Mouse (Mus musculus) heart, adult 8-10 months (tissue): Measurements from ENCODE around the gene Pik3c2a. TPM values are rescaled to one million over a fixed set of nuclear protein-coding genes. Genes with fewer than 3 reads are reported as not detected.
A peak's percentile ranks its signal among the peaks of the same experiment; 100 is the strongest.

Source experiments
- DNase-seq: peaks from one replicate; pipeline ENCODE4 v3.0.0; 2022; ENCODE audit warnings: low spot score
- total RNA-seq, 4 experiments: library from RNA; stranded (reverse); gene quantifications; 2 replicates each; pipeline ENCODE4 v1.2.4; 2022

Pik3c2a gene
- total RNA-seq = 10 to 100 TPM; 12.9 to 15.6 (median 14.1) TPM

DNA sequence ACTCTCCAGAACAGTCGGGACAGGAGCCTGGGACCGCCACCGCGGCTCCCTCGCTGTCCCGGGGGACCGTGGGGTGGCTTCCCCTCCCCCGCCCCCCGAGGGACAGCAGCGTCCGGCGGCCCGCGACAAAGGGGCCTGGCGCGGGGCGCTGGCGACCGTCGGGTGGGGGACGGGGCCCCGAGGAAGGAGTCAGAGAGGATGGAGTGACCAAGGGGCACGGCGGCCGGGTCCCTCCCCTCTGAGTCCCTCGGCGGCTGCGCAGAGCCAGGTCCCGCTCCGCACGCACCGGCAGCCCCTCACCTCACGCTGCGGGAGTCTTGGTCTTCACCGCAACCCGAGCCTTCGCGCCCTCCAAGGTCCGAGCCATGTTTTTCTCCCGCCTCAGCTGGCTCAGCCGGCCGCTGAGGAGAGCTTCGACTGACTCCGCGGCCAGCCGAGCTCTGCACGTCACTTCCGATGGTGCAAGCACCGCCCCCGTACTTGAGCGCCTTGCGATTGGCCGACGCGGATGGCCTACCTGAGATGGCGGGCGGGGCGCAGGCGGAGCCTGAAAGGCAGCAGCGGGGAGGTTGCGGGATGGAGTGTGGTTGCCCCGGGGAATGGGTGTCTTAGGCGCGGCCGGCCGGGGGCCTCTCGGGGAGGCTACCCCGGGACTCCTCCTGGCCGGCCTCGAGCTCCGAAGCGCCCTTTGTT, at the start of gene Pik3c2a:
Gene Pik3c2a (minus strand): TSS at position 446 of the 693 bp plus-strand sequence.
- DNase-seq = peak; percentile 96

DNA sequence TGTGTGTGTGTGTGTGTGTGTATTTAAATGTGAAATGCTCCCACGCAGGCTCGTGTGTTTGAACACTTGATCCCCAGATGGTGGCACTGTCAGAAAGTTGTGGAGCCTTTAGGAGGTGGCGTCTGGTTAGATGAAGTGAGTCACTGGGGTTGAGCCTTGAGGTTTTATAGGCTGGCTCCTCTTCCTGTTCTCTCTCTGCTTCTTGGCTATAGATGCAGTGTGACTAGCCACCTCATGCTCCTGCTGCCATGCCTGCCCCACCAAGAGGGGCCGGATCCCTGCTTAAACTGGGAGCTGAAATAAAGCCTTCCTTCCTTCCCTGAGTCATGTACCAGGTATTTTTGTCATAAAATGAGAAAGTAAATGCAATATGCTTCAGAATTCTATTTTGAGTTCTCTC, 47.9 kb upstream of the Pik3c2a start:
- no peak for DNase-seq

DNA sequence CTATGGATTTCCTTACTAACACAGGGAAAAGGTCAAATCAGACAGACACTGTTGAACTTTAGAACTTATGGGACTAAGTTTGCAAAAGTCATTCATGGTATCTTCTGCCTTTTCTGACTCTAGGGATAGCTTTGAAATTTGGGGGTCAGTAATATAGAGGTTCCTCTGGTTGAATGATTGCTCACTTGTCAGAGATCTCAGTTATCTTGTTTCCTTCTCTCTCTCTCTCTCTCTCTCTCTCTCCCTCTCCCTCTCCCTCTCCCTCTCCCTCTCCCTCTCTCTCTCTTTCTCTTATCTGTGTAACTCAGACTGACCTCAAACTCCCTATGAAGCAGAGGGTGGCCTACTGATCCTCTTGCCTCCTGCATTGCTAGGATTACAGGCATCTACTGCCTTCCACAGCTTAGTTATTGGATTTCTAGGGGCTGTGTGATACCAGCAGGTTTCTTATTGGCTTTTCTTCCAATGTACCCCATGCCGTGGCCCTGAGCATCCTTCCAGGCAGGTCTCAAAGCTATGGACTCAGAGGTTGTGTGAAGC, 41.9 kb upstream of the Pik3c2a start:
- DNase-seq = no peak

DNA sequence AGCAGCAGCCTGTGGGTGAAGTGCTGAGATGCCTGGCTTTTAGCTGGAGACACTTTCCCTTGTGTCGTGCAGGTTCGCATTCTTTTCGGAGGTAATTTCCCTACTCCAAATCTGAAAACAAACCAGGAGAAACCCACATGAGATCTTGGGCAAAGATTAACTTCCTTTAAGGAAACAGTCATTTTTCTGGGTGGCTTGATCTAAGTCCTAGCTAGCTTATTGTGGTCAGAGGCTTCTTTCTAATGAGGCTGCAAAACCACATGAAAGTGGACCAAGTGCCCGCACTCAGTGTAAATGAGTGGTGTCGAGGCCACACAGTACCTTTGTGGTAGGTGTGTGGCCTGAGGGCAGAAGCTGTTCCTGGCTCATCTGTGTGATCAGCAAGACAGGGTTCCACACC, 41.0 kb upstream of the Pik3c2a start:
- DNase-seq = no peak

DNA sequence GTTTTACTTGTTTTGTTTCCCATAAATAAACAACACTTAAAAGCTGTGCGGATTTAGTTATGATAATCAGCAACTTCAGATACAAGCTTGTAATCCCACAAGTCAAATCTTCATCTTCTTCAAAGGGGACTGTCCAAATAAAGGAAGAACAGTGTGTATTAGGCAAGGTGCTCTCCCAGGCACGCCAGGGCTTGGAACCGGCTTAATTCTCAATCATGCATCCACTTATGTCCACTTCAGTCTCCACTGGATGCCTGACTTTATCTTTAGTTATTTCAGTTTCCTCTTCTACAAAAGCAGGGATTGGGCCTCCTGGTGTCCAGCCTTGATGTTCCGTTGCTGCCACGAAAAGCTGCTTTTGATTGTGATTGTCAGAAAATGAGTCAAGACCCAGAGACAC, 40.5 kb upstream of the Pik3c2a start:
- DNase-seq = no peak

DNA sequence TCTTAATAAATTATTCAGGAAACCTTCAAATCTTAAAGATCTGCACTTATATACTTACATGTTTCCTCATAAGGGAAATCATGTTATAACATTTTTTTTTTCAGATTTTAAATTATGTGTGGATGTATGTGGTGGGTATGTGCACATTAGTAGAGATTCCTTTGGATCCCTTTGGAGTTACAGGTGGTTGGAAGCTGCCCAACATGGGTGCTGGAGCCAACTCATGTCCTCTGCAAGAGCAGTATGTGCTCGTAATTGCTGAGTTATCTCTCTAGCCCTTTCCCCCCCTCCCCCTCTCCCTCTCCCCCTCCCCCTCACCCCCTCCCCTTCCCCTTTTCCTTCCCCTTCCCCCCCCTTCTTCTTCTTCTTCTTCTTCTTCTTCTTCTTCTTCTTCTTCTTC, 39.9 kb upstream of the Pik3c2a start:
- no peak for DNase-seq

DNA sequence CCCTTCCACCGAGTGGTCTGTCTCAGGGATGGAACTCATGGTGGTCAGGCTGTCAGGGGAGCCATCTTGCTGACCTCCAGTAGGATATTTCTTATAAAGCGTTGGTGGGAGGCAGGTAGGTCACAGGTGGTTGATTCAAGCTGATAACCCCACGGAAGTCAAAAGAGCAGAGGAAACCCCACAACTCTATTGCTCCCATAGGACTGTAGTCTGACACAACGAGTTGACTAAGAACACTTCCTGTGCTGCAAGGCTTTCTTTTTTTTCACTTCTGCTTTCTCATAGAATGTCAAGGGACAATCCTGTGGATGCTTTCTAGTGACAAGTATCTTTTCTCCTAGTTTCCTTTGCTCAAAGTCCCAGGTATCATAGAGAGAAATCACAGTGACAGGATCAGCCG, 33.0 kb upstream of the Pik3c2a start:
- DNase-seq = no peak

DNA sequence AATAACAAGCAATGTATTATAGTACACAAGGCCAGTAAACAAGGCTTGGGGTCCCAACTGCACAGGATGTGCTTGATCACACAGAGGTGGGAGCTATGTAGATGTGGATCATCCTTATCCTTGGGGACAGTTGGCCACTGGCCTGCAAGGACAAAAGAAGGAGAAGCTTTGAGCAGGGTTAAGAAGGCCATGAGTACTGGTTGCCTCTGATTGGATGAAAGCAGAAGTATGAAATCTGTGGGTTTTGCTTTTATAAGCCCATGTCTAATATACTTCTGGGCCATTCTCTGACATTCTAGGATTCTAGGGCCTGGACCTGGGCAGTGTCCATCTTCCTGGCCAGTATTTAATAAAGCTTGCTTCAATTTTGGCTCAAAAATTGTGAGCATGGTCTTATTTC, 32.6 kb upstream of the Pik3c2a start:
- DNase-seq = no peak

DNA sequence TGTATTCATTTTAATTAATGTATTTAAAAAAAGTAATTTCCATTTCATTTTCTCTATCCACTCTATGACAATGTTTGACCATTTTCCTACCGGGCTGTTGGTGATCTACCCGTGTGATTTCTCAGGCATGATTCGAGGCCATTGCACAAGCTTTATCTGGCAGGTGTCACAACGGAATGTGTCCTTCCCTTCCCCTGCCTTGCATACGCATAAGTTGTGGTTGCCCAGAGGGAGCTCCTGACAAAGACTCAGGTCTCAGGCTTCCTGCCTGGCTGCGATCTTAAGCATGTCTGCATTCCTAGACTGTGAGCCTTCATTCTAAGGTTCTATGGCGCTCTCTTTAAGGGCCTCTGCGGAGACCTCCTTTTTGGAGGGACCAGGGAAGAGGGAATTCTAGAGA, 18.9 kb upstream of the Pik3c2a start:
- DNase-seq = no peak

DNA sequence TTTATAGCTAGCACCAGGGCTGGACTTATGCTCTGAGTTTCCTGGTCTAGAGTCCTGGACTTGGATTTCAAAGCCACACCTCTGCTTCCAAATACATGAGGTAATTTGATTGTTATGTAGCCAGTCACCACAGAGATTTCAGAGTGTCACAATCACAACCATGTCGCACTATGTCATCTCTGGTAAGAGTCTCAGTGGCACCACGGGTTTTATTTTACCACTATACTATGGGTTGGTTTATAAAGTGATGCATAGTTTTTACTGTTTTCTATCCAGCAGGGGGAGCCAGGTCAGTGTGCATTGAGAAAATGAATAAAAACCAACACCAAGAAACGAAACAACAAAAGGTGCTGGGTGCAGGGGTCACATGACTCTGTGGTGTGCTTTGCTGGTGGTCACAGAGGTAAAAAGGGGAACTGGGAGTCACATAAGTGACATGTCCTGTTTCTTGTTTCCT, 15.8 kb upstream of the Pik3c2a start:
- peak; percentile 36 for DNase-seq

DNA sequence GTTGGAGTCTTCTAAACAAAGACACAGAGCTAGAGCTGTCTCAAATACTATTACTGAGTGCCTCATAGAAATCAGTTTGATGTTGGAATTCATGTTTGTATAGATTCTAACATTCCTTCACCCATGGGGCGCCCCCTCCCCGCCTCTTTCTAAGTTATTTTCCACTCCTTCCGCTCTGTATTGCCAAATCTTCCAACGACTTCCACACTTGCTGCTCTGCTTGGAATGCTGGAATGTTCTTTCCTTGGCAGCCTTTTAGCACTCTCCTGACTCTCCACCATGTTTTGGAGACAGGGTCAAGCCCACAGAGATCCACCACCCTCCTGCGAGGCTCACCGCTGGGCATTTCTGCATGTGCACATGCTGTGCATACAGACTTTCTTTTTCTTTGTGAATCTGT, 14.1 kb upstream of the Pik3c2a start:
- DNase-seq = no peak

DNA sequence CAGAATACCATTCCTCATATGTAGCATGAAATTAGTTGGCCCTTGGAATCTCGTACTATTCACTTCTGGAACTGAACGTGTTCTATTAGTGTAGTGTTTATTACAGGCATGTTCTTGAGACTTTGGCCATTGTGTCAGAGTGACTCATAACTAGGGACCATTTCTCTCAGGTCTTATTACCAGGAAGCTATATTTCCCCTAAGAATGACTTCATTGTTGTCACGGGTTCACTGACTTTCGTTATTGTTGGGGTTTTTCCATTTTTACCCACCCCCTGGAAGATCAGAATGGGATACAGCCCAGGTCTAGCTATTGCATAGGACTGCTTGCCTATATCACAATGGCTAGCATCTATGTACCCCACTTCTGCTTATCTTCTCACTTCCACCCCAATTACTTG, 13.7 kb upstream of the Pik3c2a start:
- no peak for DNase-seq

DNA sequence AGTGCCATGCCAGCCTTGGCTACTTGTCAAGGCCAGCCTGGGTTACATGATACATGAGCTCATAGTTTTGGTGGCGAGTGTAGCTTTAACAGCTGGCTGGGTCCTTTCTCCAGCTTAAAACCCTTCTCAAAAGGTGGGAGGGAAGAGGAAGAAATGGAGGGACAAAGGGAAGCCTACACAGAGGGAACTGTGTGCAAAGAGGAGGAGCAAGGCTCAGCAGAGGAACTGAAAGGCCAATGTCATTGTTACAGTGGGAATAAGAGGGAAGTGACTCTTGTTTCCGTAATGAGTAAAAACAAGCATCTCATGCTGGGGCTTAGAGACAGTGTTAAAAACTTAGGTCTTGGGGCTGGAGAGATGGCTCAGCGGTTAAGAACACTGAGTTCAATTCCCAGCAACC, 3.4 kb upstream of the Pik3c2a start:
- peak; percentile 52 for DNase-seq

DNA sequence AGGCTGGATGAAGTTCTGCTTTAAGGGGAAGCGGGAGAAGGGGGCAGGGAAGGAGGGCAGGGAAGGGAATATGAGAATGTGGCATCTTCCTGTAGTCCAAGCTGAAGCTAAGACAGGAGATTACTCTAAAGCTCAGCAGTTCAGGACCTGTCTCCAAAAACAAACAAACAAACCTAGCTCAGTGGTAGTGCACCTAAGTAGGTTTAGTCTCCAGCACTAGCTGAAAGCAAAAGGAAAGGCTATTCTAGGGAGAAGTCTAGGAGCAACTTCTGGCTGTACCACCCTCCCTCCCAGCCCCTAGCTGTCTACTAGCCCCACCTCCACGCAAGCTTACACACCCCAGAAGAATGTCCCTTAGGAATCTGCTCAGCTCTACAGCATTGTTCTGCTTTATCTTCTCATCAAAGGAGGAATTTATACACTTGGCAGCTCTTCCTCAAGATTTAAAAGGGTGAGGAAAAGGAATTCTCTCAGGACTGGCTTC, 1.1 kb upstream of the Pik3c2a start:
- peak; percentile 68 for DNase-seq

DNA sequence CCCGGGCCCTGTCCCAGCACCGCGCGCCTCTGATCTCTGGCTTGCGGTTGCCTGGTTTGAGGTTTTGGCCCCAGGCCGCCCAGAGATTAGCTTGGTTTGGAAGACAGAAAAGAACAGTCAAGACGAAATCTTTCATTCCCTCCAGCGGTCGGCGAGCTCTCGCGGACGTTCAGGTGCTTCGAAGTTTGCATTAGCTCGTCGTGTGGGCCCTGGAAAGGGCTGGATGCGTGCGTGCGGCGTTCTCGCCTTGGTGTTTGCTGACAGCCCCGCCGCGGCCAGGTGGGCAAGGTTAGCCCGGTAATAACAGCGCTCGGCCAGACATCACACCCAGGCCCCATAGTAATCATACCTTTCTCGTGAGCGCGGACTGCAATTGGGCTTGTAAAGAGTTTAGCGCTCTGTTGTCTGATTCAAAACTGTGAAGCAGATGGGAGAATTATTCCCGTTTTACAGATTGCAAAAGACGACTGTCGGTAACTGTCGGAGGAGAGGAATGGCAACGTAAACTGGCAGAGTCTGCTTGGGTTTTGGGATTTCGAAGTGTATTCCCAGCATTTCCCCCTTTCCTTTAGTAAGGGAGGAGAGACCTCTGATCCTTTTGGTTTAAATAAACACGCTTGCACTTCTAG, 562 bp upstream of the Pik3c2a start:
- DNase-seq = peak; percentile 32

DNA sequence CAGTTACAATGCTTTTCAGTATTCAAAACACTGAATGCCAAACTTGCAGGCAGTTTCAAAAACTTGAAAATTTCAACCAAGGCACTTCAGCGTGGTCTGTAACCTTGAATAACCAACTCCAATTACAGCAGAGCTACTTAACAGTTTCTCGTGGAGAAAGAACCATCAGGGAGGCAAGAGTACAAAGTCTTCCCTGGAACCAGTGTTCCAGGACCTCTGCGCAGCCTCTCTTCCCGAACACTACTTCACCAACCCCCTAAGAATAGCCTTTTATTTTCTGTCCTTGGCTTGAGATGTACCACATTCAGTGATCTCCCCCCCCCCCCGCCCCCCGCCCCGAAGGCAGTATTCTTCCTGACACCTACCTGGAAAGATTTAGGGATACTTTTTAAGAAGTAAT, 1.0 kb downstream of the Pik3c2a start:
- no peak for DNase-seq

DNA sequence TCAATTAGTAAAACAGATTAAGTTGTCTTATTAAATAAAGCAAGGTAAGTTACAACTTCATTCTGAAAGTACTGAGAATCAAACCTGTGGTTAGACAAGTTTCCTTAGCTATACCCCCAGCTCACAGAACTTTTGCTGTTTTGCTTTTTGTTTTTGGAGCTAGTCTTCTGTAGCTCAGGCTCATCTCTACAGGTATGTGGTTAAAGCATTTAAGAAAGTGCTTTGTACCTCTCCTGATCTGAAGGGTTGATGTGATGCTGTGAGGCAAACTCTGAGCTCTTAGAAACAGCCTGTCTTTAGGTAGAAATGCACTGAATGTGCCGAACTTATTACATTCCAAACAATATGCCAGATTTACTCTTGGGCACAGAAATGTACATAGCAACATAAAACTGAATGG, 1.9 kb downstream of the Pik3c2a start:
- no peak for DNase-seq

DNA sequence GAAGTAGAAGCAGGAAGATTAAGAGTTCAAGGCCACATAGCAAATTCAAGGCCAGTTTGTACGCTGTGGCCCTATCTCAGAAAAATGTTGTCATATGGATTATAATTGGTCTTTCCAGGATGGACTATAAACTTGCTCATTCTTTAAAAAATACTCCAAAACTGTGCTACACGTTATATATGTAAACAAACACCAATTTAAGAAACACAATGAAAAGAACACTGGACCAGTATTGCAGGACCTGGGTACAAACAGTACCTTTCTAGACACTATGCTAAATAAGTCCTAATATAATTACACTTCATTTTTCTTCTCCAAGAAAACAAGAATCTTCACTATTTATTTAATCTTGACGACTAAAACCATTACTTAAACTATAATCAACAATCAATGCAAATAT, 11.6 kb downstream of the Pik3c2a start:
- DNase-seq = no peak

DNA sequence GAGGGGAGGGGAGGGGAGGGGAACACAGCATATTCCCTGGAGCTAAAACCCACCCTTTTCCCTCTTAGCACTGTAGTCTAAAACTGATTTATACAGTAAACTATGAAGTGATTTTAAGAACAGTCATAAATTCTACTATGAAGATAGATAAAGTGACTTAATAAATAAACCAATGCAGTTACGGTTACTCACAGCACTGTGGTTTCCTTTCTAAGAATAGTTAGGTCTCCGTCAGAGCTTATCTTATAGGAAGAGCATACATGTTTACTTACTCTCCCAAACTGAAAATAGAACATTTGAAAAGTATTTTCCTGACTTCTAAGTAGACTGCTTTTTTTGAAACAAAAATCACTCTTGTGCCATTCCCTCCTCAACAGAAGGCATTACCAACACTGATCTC, 12.3 kb downstream of the Pik3c2a start:
- DNase-seq = no peak

DNA sequence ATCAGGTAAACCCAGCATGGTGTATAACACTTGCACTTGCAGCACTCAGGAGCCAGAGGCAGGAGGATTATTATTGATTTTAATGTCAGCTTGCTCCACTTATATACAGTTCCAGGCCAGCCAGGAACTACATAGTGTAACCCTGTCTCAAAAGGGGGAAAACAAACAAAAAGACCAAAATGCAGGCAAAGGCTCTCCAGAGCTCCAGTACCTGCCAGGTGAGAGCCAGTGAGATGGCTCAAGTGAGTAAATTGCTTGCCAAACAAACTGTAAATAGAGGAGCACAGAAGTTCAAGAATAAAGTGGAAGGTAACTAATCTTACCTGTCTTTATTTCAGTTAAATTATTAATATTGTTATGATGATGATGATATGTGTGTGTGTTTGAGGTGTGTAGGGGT, 16.0 kb downstream of the Pik3c2a start:
- no peak for DNase-seq

DNA sequence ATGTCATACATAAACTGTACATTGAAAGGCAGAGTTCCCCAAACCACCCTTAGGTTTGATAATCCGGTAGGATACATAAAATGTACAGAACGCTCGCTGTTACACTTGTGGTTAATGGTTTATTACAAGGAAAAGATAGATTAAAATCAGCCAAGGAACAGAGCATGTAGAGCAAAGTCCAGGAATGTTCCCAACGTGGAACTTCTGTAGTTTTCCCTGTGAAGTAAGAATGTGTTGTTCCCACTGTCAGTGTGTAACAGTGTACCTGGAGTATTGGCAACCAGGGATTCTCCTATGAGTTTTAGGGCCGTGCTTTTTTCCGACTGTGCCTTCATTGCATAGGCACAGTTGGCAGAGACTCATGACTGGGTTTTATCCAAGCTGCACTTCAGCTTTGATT, 17.5 kb downstream of the Pik3c2a start:
- DNase-seq = no peak

DNA sequence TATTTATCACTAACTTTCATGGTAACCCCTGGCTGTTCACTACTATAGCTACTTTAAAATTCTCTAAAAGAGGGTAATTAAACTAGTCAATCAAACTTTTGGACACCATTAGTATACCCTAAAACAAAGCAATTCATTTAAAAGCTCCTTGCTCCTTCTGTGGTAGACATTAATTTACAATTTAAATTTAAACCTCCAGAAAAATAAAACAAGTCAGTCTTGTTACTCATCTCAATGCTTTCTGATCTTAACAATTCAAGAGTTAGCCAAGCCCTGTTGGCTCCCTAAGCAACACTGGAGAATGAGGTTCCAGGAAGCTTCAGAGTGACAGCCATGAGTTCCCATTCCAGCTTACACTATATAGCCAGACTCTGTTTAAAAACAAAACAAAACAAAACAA, 22.2 kb downstream of the Pik3c2a start:
- DNase-seq = no peak

DNA sequence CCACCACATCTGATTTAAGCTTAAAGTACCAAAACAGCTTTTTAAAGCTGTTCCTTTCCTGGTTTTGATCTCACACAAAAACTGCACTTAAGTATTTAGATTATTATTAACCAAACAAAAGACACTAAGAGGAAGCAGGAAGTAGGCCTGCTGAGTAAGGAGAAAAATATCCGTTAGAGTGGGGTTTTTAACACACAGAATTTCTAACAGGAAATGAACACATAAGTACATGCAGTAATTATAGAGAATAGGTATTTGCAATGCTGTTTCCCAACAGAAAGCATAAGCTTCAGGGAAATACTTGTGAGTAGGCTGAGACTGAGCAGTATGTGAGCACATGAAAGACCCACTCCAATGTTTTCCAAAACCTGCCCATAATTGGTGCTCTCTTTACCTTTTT, 33.8 kb downstream of the Pik3c2a start:
- peak; percentile 33 for DNase-seq
